Mouse (Mus musculus): Measurements from ENCODE around the gene Kat6b.
"Not testable (repeated sequence)": the region's sequence is repeated elsewhere in the genome, so short reads cannot be mapped to it uniquely, and the experiment has no call there.

The Kat6b gene

DNA sequence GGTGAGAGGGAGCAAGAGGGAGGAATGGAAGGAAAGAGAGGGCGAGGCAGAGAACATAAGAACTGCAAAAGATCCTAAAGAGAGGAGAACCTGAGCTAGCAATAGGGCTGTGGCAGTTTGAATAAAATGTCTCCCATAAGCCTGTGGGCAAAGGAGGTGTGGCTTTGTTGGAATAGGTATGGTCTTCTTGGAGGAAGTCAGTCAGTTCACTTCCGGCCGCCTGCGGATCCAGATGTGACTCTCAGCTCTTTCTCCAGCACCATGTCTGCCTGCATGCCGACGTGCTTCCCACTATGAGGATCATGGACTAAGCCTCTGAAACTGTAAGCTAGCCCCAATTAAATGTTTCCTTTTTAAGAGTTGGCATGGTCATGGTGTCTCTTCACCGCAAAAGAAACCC is at the start of gene Kat6b:
Gene Kat6b (plus strand): TSS at position 204 of the 400 bp plus-strand sequence.
- no peak for DNase-seq (ENCODE audit: low spot score in 2 of 2)

DNA sequence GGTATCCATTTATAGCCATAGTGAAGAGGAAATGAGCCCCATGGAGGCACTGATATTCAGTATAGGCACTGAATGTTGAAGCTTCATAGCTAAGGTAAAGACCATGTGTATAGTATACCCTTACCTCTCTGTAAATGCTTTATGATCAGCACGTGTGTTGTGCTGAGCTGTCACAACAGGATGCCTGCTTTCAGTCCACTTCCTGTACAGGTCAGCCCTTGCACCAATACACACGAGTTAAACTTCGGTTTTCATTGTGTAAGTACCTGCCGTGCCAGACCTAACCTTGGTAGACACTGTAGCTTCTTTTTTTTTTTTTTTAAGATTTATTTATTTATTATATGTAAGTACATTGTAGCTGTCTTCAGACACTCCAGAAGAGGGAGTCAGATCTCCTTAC is 47.8 kb upstream of the Kat6b start:
- DNase-seq (ENCODE audit: low spot score in 2 of 2): no peak

DNA sequence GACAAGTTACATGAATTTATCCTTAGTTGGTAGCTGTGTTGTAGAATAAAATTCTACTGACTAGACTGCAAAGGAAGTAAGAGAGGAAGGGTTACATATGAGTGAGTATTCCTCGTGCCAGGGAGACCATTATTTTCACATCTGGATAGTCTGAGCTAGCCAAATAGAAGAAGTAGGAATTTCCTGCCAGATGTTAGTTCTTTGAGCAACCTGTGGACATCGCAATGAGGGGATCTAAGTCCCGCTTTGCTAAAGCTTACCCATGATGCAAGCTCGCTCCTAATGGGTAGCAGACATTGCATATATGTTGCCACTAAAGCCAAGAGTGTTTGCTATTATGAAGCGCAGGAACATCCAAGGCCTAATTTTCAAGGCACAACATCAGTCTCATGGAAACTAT is 47.2 kb upstream of the Kat6b start:
- no peak for DNase-seq (ENCODE audit: low spot score in 2 of 2)

DNA sequence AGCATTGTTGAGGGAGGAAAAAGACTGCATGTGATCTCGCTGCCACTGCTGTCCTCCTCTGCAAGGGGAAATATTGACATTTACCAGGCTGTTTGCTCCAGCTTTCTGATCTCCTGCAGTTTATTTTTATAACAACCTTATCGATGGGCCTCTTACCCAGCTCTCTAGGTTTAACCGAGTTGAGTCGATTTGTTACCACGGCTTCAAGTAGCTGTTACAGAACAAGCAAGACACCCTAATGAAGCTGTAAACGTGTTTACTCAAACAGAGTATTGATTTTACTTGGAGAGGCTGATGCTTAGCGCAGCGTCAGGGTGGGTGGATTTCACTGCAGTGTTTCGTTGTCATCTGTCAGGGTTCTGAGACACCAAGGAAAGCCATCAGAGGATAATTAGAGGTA is 46.5 kb upstream of the Kat6b start:
- no peak for DNase-seq (ENCODE audit: low spot score in 2 of 2)

DNA sequence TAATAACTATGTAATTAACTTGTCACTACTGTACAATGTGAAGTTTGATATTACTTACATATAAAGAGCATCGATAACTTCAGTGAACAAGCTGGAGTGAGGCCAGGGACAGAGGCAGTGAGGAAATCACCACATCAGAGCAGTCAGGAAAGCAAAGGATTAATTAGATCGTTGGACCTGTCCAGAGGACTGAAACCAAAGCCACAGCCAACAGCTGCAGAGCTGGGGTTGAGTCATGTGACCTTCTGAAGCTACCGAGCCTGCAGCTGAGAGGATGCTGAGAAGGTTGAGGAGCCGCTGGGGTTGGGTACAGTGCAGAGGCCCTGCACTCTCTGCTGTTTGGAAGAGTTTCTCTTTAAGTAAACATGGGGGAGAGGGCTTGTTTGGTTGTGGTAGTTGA is 41.4 kb upstream of the Kat6b start:
- DNase-seq (ENCODE audit: low spot score in 2 of 2): no peak

DNA sequence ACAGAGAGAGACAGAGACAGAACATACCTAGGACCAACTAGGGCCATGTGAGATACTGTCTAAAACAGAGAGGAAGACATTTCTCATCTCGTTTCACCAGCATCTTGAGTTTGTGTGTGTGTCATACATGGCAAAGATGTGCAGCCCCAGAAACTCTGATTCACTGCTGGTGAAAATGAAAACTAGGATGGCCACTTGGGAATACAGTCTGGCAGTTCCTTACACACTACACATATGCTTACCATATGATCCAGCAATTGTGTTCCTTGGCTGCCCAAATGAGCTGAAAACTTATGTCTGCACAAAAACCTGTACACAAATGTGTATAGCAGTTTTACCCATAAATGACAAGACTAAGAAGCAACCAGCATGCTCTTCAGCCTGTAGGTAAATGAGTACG is 40.7 kb upstream of the Kat6b start:
- DNase-seq (ENCODE audit: low spot score in 2 of 2): no peak

DNA sequence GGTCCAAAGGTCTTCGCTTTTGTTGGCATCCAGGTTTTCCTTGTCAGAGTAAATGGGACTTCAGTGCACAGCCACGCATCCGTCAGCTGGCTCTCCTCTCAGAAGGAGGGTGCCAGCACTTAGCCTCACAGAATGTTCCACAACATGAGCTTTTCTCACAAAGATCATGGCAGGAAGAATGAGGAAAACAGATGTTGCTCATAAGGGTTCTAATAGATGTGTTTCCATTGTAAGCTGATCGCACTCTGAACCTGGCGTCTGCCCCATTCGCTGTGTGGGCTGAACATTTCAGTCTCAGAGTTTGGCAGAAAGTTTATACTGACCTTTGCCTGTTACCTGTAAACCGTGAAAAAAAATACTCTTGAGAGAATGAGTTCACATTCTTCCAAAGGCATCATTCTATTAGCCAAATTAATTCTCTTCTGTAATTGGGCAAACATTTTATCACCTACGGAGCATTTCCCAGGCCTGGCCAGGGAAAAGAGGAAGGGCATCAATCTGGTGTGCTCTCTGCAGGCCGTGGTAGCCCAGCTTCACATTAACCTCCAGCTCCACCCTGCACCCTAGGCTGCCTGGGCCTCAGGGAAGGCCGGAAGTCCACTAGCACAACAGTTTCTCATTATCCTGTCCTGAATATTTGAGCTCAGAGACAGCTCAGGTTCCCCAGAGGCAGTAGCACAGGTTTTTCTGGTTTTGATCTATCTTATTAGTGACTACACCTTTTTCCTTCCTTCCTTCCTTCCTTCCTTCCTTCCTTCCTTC is 39.3 kb upstream of the Kat6b start:
- no peak for DNase-seq (ENCODE audit: low spot score in 2 of 2)

DNA sequence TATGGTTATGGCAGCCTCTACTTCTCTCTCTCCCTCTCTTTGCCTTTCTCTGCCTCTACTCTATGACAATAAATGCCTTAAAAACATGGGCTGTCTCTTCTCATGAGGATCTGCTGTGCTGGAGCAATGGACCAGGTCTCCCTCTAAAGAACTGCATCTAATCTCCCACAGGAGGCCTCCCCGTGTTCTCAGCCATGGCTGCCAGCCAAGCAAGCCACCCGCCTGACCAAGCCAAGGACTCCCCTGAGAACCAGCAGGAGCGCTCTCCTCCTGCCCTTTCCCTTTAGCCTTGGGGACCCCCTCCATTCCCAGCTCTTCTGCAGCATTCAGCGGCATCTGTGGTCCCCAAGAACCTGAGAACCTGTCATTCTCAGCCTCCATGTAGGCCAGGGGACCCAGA is 28.7 kb upstream of the Kat6b start:
- no peak for DNase-seq (ENCODE audit: low spot score in 2 of 2)

DNA sequence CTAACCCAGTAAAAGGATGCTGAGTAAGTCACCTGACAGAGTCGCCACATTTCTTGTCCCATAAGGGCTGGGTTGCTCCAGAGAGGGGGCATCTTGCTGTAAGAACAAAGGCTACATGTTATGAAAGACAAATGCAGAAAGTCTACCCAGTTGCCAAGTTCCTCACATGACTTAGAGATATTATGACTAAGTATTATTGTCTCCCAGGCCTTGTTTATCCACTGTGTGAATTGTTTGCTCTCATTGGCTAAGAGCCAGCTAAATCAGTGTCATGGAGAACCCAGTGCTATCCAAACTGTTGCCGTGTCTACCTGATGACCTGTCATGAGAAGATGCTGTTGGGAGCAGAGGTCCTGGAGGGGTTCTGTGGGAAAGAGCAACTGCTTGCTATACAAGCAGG is 27.3 kb upstream of the Kat6b start:
- DNase-seq (ENCODE audit: low spot score in 2 of 2): no peak

DNA sequence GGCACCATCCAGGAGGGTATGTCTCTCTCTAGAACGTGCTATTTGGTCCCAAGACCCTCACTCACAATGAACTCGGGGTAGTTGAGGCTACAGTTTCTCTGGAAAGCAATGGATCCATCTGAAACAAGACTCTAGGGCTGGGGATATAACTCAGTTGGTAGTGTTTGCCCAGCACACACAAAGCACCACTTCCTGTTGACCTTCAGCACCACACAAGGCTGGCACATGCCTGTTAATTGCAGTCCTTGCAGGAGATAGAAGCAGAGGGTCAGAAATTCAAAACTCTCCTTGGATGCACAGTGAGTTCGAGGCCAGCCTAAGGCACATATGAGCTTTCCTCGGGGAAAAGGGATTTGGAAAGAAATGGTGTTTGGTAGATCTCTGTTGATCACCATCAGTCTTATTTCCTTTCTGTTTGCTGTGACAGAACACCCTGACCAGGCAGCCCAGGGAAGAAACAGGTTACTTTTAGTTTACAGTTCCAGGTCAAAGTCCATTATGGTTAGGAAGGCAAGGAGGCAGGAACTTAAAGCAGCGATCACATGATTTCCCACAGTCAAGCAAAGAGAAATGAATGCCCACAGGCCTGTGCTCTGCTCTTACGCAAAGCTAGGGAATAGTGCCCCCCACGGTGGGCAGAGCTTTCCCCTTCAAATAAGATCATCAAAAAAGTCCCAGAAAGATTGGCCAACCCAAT is 25.4 kb upstream of the Kat6b start:
- DNase-seq (ENCODE audit: low spot score in 2 of 2): no peak

DNA sequence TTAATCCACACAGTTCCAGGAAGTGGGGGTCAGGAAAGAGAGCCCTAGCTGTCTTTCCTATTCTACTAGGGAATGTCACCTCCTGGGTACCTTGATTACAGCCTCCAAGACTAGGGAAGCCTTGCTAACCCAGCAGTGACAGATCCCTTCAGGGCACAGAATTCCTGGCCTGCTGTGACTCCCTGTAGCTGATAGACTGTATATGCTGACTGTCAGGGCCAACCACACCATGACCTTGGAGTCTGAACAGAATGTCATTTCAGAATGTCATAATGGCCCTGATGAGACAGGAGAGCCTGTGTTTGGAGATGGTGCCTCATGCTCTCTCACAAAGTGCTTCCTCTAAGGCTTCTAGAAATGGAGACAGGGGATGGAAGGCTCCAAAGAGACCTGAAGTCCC is 24.7 kb upstream of the Kat6b start:
- no peak for DNase-seq (ENCODE audit: low spot score in 2 of 2)

DNA sequence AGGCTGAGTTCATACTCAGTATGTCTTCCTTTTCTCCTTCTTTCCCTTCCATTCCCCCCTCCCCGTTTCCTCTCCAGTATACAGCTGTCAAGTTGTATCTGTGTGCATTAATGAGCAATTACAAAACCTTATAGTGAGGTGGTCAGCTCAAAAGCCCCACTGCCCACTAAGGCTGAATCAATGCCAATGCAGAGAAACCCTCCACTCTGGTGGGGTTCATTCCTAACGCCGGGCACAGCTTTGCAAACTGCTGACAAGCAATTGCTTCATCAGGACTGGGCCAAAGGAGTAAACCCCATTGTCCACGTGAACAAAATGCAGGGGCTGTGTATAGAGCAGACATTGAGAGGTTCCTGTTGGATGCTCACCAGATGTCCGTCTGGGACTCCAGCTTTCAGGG is 23.4 kb upstream of the Kat6b start:
- no peak for DNase-seq (ENCODE audit: low spot score in 2 of 2)

DNA sequence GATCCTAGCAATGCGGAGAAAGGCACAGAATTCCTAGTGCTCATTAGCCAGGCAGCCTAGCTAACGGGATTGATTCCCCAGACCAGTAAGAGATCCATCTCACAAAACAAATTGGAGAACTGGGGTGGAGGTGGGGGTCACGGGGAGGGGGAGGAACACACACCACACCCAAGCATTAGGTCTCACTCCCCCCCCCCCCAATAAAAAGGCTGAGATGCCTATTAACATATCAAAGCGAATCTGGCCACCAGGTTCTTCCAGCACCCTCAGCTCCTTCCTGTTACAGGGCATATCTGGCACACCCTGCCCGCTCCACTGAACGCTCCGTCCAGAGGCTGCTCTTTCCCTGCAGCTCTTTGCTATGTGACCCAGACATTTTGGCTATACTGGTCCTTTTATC is 22.5 kb upstream of the Kat6b start:
- DNase-seq (ENCODE audit: low spot score in 2 of 2): no peak

DNA sequence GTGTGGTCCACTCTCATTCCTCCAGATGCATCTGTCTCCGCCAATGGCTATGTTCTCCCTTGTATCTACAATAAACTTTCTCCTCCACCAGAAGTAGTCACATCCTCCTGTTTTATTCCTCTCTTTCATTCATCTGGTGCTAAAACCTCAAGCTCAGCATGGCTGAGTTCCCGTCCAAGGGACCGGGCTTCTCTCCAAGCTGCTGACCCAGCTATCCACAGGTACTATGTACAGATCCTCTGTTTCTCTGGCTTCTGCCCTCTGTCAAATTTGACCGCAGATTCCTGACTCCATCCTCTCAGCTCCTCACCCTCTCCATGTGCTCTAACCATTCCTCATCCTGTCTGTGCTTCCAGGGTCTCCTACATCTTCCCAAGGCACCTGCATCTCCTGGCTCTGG is 22.1 kb upstream of the Kat6b start:
- DNase-seq (ENCODE audit: low spot score in 2 of 2): no peak

DNA sequence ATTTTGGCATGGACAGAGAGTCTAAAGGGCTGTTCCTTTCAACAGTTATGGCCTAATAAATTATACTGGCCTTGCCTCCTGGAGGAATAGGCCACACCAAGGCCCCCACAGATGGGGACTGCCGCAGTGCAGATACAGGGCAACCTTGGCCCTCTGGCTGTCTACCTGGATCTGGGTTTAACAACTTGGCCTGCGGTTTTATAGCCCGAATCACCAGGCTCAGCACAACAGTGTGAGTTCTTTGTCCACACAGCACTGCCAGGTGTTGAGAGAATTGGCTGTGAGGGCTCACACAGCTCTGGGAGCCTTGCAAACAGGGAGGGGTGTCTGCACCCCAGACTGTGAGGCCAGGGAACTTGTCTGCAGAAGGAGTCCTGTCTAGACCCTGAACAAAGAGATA is 18.8 kb upstream of the Kat6b start:
- DNase-seq (ENCODE audit: low spot score in 2 of 2): no peak

DNA sequence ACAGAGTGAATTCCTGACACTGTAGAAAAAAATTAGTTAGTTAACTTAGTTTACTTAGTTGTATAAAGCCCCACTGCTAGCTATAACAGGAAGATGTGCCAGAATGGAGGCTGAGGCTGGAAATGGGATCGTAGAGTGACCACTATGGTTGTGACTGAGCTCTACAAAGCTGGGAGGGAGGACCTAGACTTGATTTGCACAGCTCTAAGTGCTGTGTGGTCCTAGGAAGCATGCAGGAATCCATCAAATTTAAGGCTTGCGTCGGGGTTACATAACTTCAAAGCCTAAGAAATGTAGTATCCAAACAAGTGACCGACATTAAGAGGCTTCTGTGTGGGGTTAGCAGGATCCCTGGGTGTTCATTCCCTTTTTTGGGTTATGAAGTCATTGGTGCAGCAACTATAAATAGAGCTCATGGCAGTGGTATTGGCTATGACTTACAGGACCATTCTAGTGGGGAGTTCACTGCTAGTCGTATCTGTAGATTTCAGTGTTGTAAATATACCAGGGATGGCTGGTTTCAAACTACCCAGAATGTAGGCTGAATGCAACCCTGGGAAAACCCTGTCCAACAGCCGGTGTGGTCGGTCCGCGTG is 18.0 kb upstream of the Kat6b start:
- no peak for DNase-seq (ENCODE audit: low spot score in 2 of 2)

DNA sequence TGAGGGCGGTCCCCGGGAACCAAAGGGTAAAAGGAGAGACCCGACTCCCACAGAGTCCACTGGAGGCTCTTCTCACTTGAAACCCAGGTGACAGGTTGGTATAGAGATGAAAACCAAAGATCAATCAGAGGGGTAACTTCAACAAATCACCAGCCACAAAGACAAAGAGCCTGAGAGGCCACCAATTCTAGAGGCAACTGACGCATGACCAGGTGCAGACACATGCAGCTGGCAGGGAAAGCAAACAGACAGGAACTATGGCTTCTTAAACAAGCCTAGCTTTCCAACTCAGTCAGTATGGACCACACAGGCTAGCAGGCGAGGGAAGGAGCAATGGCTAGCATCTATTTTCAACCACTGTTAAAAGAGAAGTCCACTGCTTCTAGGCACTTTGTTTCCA is 10.8 kb upstream of the Kat6b start:
- DNase-seq (ENCODE audit: low spot score in 2 of 2): no peak

DNA sequence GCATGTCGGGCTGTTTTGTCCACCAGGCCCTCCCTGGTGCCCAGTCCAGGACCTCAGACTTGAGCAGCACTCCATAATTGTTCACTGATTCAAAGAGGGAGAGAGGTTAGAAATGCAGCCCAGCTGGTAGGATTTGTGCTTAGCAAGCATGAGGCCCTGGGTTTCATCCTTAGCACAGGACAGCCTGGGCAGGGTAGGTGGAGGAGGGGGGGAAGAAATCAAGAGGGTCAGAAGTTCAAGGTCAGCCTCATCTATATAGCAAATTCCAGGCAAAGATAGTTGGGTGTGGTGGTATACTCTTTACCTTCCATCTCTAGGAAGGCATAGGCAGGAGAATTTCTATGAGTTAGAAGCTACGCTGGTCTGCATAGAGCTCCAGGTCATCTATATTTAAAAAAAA is 9.3 kb upstream of the Kat6b start:
- no peak for DNase-seq (ENCODE audit: low spot score in 2 of 2)

DNA sequence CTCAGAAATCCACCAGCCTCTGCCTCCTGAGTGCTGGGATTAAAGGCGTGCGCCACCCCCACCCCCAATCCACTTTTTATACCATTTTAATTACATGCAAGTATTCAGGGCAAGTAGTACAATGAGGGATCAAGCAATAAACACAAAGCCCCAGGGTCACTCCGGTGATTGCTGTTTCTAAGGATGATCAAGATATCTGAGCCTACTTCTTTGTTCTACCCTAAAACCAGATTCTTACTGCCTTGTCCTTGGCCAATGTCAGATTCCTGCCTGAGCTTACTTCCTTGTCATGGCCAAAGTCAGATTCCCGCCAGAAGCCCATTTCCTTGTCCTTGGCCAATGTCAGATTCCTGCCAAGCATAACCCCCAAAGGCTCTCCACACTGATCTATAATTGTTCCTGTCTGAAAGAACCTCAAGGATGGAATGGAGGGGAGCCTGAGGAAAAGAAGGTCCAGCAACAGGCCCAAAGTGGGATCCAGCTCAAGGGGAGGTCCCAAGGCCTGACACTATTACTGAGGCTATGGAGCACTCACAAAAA is 6.6 kb upstream of the Kat6b start:
- DNase-seq (ENCODE audit: low spot score in 2 of 2): not testable (repeated sequence)

DNA sequence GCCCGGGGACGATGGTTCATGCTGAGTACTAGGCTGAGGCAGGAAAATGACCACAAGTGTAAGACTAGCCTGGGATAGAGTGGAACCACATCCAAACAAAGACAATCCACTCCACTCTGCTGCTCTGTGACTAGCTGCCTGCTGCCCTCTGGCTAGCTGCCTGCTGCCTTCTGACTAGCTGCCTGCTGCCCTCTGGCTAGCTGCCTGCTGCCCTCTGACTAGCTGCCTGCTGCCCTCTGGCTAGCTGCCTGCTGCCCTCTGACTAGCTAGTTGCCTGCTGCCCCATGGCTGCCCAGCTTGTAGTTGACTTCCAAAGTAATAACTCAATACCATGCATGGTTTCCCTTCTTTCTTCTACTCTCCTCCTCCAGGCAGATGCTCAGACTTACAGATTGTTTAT is 4.1 kb upstream of the Kat6b start:
- no peak for DNase-seq (ENCODE audit: low spot score in 2 of 2)

DNA sequence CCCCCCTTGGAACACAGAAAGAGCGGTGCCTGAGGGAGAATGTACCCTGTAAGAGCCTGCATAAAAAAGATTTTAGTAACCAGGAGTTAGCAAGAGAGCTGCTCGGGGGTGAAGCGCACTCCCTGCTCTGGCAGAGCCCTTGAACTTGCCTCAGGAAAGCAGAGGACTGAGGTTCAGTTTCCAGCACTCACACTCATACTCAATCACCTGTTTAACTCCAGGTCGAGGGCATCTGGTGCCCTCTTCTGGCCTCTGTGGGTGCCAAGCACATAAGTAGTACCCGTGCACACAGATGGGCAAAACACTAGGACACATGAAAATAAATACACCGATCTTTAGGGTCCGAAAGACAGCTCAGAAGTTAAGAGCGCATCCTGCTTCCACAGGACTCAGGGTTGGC is 1.7 kb upstream of the Kat6b start:
- DNase-seq (ENCODE audit: low spot score in 2 of 2): no peak

DNA sequence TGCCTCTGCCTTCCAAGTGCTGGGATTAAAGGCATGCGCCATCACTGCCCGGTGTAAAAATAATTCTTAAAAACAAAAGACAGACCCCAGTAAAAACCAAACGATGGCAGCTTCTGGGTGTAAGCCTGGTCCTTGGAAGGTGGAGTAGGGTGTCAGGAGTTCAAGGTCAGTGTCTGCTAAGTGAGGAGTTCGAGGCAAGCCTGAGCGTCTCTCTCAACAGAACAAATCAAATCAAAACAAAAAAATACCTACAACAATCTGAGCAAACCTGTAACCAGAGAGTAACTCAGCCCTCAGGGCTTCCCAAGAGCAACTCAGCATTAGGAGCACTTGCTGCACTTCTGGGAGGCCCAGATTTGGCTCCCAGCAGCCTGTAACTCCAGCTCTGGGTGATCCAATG is 1.0 kb upstream of the Kat6b start:
- DNase-seq (ENCODE audit: low spot score in 2 of 2): no peak

DNA sequence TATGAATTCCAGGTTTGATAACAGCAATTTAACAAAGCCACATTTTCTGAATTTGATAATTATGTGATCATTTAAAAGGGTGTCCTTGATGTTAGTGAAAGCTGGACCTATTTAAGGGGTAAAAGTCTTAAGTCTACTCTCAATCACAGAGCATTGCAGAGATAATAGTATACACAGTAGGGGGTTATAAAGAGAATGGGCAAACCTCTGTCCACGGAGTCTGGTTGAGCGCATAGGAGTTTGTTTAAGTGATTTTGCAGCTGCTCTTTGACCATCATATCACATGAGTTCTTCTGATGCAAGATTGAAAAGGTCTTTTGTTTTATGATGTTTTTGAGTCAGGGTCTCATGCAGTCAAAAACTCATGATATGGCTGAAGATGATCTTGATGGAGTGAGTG is 3.0 kb downstream of the Kat6b start:
- no peak for DNase-seq (ENCODE audit: low spot score in 2 of 2)

All from urinary bladder, adult 18-20 months (tissue).